Mouse (Mus musculus) c-Kit-positive CD71-positive TER-119-positive erythroid progenitor cells, embryonic 14.5 days (primary cell): Measurements from ENCODE around the gene Ski.
A peak's percentile ranks its signal among the peaks of the same experiment; 100 is the strongest.

Source experiments
- DNase-seq: peaks from one replicate; pipeline ENCODE4 v3.0.0-alpha.2; 2013; ENCODE audit warnings: low spot score

Ski gene

DNA sequence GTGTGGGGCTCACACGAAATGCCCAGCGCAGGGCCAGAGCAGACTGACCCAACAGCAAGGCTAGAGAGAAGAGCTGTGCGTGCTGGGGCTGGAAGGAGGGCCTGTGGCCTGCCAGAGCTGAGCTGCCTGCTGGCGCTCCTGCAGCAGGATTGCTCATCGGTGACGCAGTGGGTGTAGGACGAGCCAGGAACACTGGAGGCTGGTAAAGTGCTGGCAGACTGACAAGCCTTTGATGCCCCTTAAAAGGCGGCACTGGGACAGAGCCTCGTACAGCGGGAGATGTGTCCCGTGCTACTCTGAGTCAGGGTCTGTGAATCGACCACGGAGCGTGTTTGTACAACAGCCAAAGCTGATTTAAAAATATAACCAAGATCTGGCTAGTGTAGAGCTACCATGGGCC is 92.4 kb downstream of the Ski start:
- DNase-seq, result no peak

DNA sequence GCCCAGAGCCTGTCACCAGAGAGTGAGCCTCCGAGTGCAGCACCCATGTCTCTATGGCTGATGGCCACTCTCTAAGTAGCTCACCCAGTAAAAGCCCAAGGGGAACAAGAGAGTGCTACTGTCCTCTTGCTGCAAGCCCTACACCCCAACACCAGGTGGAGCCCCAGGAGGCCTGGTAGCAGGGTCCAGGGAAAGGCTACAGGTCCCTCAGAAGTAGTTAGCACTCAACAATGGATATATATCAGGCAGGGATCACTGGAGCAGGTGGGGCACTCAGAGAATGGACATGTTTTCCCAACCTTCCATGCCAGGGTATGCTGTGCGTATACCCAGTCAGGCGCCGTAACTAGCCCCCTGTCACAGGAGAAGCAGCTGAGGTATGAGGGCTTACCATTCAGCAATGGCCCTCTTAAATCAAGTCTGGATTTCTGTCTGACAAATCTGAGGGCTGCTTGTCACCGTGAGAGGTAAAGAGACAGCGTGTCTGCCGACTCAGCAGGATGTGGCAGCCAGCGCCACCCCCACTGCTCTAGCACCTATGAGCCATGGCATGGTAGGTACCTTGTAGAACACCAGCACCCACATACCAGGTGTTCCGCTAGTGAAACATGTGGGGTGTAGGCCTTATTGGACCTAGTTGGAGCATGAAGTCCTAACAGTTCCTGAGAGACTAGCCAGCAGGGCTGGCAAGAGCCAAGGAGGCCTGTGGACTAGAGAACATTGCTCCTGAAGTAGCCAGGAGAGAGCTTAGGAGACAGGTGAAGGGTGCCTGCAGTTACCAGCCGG is 93.1 kb downstream of the Ski start:
- no peak for DNase-seq

DNA sequence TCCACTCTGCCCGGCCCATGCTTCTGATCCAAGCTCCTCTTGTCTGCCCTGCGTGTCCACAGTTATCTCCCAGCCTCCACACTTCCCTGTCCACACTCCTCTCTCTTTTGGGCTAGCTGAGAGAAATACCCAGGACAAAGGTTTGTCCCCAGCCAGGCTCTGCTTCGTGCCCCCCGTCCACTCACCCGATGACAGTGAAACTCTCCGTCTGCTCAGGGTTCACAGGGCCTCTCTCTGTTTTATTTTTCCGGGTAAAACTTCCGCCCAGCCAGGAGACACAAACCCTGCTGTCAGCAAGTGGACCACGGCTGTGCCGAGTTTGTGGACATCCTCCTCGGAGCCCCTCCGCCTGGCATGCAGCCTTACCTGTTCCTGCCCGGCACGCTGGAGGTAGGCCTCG is 94.0 kb downstream of the Ski start:
- no peak for DNase-seq

DNA sequence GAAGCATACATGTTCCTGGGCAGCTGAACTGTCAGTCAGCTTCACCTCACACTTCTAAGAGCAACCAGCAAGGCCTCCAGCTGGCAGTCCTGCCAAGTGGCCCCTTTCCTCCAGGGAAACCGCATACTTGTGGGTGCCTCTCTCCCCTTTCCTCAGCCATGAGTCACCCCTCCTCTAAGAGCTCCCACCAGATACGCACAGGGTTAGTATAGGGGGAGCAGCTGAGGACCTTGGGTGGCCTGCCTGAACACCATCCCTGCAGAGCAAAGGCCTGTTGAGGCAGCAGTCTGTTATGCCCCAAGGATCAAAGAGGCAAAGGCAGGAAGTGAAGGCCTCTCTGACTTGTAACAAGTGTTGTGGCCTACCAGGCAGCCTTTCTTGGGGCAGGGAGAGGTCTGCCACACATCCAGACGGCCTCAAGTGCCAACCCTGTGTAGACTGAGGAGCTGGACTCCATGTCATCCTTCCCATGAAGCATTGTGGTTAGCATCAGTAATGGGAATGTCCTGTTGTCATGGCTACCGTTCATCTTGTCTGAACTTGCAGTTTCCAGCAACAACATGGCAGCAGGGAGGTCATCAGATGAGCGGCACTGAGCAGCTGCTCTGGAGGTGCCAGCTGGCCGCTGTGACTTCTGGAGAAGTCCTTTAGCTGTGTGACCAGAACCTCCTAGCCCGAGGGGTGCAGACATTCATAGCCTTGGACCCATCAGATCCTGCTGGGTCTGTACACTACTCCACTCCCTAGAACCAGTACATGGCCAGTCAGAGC is 95.6 kb downstream of the Ski start:
- no peak for DNase-seq

DNA sequence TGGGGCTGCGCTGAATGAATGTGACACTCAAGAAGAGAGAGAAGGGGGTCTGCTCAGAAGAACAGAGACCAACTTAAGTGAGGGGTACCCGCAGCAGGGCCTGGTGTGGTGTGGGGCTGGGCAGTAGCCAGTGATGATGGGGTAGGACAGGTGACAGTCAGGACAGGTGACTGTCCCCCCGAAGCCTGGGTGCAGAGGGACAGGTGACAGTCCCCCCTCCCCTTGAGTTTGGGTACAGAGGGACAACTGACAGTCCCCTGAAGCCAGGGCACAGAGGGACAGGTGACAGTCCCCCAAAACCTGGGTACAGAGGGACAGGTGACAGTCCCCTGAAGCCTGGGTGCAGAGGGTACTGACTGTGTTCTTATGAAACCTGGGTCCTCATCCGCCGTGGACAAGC is 96.2 kb downstream of the Ski start:
- no peak for DNase-seq

DNA sequence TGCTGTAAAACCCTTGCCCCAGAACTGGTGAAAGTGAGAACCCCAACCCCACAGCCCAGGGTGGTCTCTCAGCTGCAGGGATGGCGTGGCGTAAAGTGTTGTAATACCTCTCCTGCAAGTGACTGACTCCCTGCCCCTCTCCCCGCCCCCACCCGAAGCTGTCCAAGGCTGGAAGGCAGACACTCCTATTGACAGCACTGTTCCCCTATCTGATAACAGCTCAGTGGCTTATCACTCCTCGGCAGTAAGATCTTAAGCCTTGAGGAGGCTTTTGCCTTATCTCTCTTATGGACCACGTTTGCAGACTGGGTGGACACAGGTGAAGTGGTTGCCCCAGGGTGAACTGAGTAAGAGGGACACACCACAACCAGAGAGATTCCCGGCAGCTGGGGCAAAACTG is 97.1 kb downstream of the Ski start:
- no peak for DNase-seq

DNA sequence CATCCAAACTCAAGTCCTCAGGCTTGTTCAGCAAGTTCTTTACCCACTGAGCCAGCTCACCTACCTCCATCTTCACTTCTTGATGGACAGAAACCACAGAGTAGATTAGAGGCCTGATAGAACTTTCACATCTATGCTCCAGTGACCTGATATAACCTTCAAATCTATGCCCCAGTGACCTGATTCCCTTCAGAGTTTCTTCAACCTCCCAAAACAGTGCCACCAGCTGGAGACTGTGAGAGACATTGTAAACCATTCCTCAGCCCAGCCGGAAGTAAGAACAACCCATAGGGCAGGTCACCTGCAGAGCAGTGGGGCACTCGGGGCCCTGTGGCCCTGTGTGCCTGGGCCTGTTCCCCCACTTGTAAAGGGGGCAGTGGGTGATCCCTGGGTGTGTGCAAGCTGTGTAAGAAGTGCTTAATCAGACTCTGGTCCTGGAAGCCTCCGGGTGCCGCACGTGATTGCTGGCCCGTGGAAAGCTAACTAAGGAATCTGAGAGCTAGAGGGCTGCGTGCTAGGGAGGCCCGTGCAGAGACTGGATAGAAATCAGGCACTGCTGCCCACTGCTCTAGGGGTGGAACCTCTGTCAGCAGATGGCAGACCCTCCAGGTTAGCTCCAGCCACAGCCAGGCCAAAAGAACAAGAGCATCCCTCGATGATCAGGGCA is 98.4 kb downstream of the Ski start:
- no peak for DNase-seq

DNA sequence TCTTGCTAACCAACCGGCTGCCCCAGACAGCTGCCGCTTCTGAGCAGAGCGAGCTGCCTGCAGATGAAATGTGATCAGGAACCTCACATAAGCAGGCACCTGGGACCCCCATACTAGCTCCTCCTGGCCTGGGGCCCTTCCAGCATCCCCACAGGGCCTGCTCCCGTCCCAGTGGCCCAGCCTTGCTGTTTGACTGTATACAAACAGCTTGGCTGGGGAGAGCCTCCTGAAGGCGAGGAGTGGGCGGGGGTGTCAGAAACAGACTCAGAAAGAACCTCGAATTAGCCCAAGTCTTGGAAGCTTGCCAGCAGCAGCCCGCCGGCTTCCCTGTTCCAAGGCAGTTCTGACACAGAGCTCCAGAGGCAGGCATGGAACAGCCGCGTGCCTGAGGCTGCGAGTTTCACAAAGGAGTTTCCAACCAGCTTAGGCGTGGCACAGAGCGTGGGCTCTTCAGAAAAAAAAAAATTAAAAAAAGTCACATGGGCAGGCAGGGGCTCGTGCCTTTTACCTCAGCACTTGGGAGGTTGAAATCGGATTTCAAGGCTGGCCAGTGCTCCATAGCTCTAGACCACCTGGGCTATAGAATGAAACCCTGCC is 99.8 kb downstream of the Ski start:
- no peak for DNase-seq

DNA sequence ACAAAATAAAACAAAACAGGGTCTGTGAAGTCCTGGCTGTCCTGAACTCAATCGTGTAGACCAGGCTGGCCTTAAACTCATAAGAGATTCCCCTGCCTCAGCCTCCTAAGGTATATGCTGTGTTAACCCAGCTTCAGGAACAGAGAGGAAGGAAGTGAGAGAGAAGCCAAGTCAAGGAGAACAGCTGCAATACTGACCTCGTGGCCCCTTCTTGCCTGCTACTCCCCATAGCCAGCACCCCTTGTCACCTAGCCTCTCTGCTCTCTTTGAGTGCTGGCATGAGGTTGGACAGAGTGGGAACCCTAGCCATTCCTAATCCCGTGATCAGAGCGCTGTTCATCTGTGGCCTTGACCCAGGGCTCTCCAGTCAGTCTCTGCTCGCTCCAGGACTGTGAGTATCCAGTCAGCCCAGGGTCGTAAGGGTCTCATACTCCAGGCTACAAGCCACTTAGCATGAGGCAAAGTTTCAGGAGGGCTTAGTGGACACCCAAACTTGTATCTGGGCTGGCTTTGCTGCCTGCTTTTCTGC is 100.4 kb downstream of the Ski start:
- DNase-seq, result no peak

DNA sequence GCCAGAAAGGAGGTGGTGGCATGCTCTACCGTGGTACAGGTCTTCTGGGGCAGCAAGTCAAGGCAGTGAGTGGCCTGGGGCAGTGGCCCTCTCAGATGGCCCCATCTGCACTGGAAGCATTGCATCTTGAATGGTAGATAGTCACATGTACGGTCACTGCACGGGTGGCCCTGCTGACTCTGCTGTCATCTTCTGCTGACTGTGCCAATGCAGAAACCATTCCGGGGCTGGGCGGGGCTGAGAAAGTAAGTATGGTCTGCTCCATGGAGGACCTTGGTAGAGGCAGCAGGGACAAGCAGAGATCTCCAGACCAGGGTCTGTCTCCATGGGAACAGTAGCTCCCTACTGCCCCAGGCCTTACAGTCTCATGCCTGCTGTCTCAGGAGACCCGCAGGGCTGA is 101.2 kb downstream of the Ski start:
- DNase-seq, result no peak

DNA sequence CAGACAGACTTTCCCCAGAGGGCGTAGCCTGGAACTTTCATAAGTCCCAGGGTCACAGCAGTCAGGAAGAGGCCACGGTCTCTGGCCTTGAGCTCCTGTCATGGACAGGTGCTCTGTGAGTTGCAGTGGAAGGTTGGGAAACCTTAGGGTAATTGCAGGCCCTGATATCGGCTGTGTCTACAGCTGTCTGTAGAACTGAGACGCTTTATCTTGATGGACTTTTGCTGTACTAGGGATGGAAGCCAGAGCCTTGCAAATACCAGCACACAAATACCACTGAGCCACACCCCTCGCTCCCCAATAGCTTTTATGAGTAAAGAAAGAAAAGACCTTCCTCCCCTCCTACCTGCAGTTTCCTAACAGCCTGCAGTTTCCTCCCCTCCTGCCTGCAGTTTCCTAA is 101.8 kb downstream of the Ski start:
- DNase-seq, result no peak

DNA sequence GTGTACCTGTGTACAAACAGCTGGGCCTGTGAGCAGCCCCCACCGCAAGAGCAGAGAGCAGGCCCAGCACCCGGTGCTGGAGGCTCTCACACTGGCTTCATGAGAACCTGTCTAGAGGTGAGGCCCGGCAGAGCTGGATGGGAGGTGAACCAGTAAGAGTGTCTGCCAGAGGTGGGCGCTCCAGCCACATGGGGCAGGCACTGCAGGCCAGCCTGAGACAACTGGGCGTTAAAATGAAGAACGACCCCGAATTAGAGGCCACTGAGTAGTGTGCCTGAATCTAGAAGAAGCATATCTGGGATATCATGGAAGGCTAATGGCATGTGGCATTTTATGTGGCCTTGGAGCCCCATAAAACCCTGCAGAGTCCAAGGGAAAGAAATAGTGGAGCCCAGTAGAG is 102.4 kb downstream of the Ski start:
- DNase-seq, result no peak

DNA sequence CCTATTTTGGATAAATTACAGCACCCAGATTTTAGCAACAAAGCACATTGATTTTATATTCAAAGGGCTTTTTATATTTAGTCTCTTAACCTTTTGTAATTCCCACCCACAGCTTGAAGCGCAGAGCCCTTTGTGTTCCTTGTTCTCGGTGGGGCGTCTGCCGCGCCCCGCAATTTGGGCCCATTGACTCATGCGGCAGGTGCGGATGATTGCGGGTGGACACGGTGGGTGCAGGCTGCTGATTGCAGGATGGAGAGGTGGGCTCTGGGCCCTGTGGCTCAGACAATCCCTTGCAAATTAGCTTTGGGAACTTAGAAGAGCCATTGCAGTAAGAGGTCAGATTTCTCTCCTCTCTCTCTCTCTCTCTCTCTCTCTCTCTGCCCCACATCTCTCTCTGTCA is 104.1 kb downstream of the Ski start:
- no peak for DNase-seq

DNA sequence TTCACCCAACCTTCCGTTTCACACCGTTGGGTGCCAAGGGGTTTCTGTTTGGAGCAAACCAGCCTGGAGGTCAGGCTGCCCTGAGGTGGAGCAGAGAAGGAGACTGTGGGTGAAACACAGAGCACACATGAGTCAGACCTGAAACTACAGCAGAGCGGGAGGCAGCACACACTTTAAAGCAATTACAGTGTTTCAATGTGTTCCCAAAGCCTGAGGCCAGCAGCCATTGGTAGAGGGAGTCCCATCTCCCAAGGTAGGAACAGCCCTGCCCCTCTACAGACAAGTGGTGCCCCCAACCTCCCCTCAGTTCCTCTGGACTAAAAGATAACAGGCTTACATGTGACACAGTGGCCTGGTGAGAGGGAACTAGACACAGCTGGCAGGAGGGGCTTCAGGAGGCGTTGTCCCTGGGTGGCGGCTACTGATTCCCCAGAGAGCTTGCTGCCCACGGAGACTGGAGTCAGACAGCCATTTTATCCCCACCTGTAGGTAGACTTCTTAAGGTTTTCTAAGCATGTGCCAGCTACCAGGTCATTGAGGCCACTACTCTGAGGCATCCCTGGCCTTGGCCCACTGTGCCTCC is 104.9 kb downstream of the Ski start:
- DNase-seq, result peak; percentile 45

DNA sequence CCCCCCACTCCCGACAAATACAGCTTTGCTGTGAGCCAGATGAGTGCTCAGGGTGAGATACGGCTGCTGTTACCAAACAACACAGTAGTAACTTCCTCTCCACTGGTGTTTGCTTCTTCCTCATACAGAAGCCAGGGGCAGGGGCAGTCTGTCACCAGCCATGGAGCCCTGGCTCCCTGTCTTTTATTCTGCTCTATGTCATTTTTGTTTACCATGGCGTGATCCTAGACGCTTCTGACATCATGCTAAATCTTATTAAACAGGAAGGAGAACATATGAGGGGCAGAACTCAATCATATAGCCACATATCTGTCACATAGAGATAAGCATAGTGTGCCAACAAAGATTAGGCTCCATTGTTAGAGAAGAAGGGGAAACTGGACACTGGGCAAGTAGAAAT is 105.8 kb downstream of the Ski start:
- DNase-seq, result no peak

DNA sequence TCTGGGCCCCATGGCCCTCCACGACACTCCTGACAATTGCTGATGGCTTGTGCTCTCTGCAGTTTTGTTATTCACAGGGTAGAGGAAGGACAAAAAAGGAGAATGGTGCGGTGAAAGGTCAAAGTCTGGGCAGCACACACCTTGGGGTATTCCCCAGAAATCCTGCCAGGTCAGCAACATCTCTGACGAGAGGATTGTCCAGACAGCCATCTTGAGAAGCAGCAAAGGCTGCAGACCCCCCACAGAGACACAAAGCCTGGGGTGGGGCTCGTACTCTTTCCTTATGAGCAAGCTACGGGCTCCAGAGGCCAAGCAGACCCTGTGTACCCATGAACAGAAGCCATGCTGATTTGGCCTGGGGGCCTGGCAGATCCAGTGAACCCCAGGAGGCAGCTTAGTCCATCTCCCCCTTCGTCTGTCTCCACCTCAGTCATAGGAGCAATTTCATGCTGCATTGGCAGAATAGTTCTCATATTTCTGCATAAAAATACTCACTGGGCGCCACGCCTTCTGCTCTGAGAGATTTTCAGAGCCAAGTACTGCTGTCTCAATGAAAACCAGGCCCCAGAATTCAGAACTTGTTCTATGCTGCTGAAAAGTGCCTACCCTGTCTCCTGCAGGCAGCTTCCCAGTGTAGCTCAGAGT is 108.5 kb downstream of the Ski start:
- no peak for DNase-seq

DNA sequence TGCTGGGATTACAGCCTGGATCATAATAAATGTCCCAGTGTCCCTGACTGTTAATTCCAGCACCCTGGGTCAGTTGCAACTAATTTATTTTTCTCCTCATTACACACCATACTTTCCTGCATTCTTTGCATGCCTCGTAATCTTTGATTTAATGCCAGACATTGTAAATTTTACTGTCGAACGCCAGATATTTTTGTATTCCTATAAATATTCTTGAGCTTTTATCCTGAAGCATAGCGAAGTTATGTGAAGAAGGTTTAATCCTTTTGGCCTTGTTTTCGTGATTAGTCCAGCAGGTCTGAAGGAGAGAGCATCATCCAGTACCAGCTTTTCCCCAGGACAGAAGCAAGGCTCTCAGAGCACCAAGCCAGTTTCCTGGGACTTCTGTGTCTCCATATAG is 112.9 kb downstream of the Ski start:
- DNase-seq, result no peak

DNA sequence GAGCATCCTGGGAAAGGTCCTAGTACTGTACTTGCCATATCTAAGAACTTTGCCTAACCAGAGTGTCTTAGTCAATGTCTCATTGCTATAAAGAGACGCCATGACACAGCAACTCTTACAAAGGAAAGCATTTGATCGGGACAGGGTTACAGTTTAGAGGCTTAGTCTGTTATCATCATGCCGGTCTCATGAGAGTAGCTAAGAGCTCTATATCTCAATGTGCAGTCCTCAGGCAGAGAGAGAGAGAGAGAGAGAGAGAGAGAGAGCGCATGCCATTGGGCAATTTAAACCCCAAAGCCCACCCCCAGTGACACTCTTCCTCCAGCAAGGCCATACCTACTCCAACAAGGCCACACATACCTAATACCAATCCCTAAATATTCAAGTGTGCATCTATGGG is 114.5 kb downstream of the Ski start:
- no peak for DNase-seq
